Mouse (Mus musculus) testis, adult 2 months (tissue): ENCODE measurements around the gene Trim67.

Source experiments
- CTCF ChIP-seq: fragments of 200-500 bp; IDR thresholded peaks from 2 replicates; pipeline ENCODE4 v1.5.1; 2012; ENCODE audit warnings: low read depth, mild to moderate bottlenecking, inconsistent platforms, low read length, moderate library complexity; ENCODE audit not compliant: control insufficient read depth, insufficient read depth, insufficient replicate concordance
- POLR2A ChIP-seq: fragments of 200-500 bp; IDR thresholded peaks from 2 replicates; pipeline ENCODE4 v1.6.1; 2012; ENCODE audit warnings: low read depth, mild to moderate bottlenecking, inconsistent platforms, low read length, moderate library complexity; ENCODE audit not compliant: control insufficient read depth

- no peak for TF ChIP-seq CTCF
- TF ChIP-seq POLR2A, result no peak
Measured at GRCm38 (mm10) chr8:124867126-124867525, 74.2 kb downstream of the Trim67 start.
